Mouse (Mus musculus): ENCODE data around the gene Rundc3b.

- no peak for TF ChIP-seq CTCF (IDR thresholded peaks at IDR 0.05; ENCODE audit: insufficient read depth, low read length)
- no peak for TF ChIP-seq POLR2A (IDR thresholded peaks at IDR 0.05; ENCODE audit: borderline replicate concordance, extremely low read depth, low read depth, low read length)
Observed at GRCm38 (mm10) chr5:8648774-8649173, 26.0 kb upstream of the Rundc3b start.
